ENCODE assay signal across 12 mouse cellular contexts in the genomic region with DNA sequence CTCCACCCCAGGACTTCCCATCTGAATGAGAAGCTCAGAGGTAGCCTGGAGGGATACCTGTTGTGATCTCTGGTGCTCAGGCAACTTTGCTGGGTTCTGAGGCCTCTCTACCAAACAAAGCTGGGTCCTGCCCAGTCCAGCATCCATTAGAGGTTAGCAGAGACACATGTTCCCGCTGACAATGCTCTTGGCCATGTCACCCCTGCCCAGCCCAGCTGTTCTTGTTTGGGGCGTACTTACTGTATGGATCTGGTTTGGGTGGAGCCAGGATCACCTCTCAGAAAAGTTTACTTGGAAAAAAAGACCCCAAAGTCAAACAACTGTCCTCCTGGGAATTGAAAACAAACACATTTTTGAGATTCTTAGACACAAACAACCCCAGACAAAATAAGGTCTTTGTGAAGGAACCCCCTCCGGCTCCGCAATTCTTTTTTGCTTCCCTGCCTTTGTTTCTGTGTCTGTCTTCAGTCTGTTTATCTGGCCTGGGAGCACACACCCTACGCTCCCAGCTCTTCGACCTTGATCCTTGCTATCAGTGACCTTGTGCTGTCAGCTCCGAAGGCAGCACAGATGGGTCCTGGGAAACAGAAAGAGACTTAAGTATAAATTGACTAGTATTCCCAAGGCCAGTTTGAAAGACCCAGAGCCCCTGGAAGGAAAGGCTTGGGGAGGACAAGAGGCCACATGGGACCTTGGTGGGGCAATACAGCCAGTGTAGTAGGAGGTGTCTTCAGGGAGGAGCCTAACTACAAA.
DNase-seq lines count a peak whose midpoint lies in the region; ATAC-seq lines count a peak whose summit lies in the region.
"Had no signal": no experiment of that assay in that cellular context is flagged by ENCODE, and none has a peak within 500 bp of the region (broad histone marks: within the 10 kb centered on the region; RNA-seq: fewer than 3 reads in every experiment).

No protein-coding gene starts in this region.

- no peaks in the 10 kb centered on the region for H3K27me3 ChIP-seq in heart, embryonic 16.5 days (ENCODE audit: control insufficient read depth, insufficient read depth, low read length)
- H3K27me3 ChIP-seq in neural tube, embryonic 13.5 days, result no peaks in the 10 kb centered on the region
- H3K27me3 ChIP-seq in limb, embryonic 11.5 days (ENCODE audit: control insufficient read depth, insufficient read depth, low read length), result no peaks in the 10 kb centered on the region

- intact Hi-C loops in heart, postnatal 14 days (cut with DNase I), result loop anchor here (5.0 kb wide), 1 partner anchor 192 kb away; no protein-coding TSS in a partner anchor

- no peak overlapping the region for H3K4me2 ChIP-seq in heart, embryonic 16.5 days (ENCODE audit: low read depth, low read length)
- no peak overlapping the region for H3K4me2 ChIP-seq in neural tube, embryonic 13.5 days
- H3K4me2 ChIP-seq in limb, embryonic 11.5 days (ENCODE audit: low read depth, severe bottlenecking), result no peak overlapping the region

- peak overlapping the region; percentile 45 for H3K9ac ChIP-seq in heart, embryonic 16.5 days (ENCODE audit: low read length)
- 0 out of 2 replicates have a peak overlapping the region, but pooled peaks have one; percentile 2 for H3K9ac ChIP-seq in neural tube, embryonic 13.5 days
- no peak overlapping the region for H3K9ac ChIP-seq in limb, embryonic 11.5 days (ENCODE audit: low read length)

- no peak for DNase-seq in heart, postnatal 14 days
- DNase-seq in neural tube, embryonic 10.5 days (ENCODE audit: extremely low spot score, low spot score), result no peak
- no peak for DNase-seq in limb, embryonic 11.5 days (ENCODE audit: low spot score)
- DNase-seq in cerebellum, postnatal 4 days (ENCODE audit: low spot score in 2 of 2), result no peak
- no peak for DNase-seq in kidney, postnatal 25 days
- DNase-seq: cerebellum, postnatal 36 days; forebrain, postnatal 0 days; layer of hippocampus, postnatal 36 days; lung, postnatal 10 days had no signal

- peak overlapping the region; percentile 67 for H3K27ac ChIP-seq in heart, embryonic 16.5 days (ENCODE audit: low read length)
- peak overlapping the region; percentile 57 for H3K27ac ChIP-seq in neural tube, embryonic 13.5 days (replicated peaks)
- peak overlapping the region; percentile 21; the same call in 1 of the 2 replicates for H3K27ac ChIP-seq in limb, embryonic 11.5 days (replicated peaks; ENCODE audit: low read depth, low read length)

- no peak overlapping the region for H3K4me3 ChIP-seq in heart, embryonic 16.5 days (ENCODE audit: low read length)
- H3K4me3 ChIP-seq in neural tube, embryonic 13.5 days, result no peak overlapping the region
- H3K4me3 ChIP-seq in limb, embryonic 11.5 days (ENCODE audit: low read depth, low read length), result no peak overlapping the region

- 42% methylated on average over 7 of the region's 7 CpGs for WGBS in heart, embryonic 16.5 days
- WGBS in neural tube, embryonic 13.5 days, result 58% methylated on average over 7 of the region's 7 CpGs
- 82% methylated on average over 7 of the region's 7 CpGs for WGBS in limb, embryonic 11.5 days

- no peaks in the 10 kb centered on the region for H3K36me3 ChIP-seq in heart, embryonic 16.5 days (ENCODE audit: control insufficient read depth, insufficient read depth)
- H3K36me3 ChIP-seq in neural tube, embryonic 13.5 days, result no peaks in the 10 kb centered on the region
- H3K36me3 ChIP-seq in limb, embryonic 11.5 days (ENCODE audit: control insufficient read depth, insufficient read depth, low read length), result no peaks in the 10 kb centered on the region

- peaks cover 35% of the 10 kb centered on the region for H3K4me1 ChIP-seq in heart, embryonic 16.5 days (ENCODE audit: control insufficient read depth, insufficient read depth, low read length)
- peaks cover 51% of the 10 kb centered on the region for H3K4me1 ChIP-seq in neural tube, embryonic 13.5 days (replicated peaks)
- peaks cover 21% of the 10 kb centered on the region for H3K4me1 ChIP-seq in limb, embryonic 11.5 days (ENCODE audit: control insufficient read depth, insufficient read depth, low read length)

- no peak; the same call in 1 of the 2 replicates for ATAC-seq in heart, embryonic 16.5 days (replicated peaks; ENCODE audit: extremely low read depth, insufficient read depth, low FRiP score)
- ATAC-seq in neural tube, embryonic 13.5 days (ENCODE audit: low read depth), result no peak
- no peak for ATAC-seq in limb, embryonic 11.5 days (ENCODE audit: insufficient number of reproducible peaks, low FRiP score, low TSS enrichment, low read depth)
- ATAC-seq: inflammation-experienced regulatory T-cells, adult 6 months had no signal

- H3K9me3 ChIP-seq in heart, embryonic 16.5 days (replicated peaks; ENCODE audit: control insufficient read depth, low read length), result 0 out of 2 replicates have a peak, but pooled peaks cover 3% of the 10 kb centered on the region
- H3K9me3 ChIP-seq in neural tube, embryonic 13.5 days, result no peaks in the 10 kb centered on the region; the same call in 1 of the 2 replicates
- no peaks in the 10 kb centered on the region for H3K9me3 ChIP-seq in limb, embryonic 11.5 days (ENCODE audit: control insufficient read depth, low read length)
